Mouse (Mus musculus): Measurements from ENCODE around the gene Lcn4. TPM values are rescaled to one million over a fixed set of nuclear protein-coding genes. Genes with fewer than 3 reads are reported as not detected.

Lcn4 gene
- polyA plus RNA-seq, 1 experiment from 2014 or later, result not detected

Other genes starting within 250 kb of the Lcn4 start
- gene Sec16a, start 226.1 kb downstream of the Lcn4 start, polyA plus RNA-seq (2014; fragmentation: Nextera tagmentation; extraction: Ambion mirVana), result 38.6 and 42.0 TPM in 2 replicates
- 29.9 and 35.8 TPM in 2 replicates for gene Notch1, start 154.6 kb downstream of the Lcn4 start, polyA plus RNA-seq (2014; fragmentation: Nextera tagmentation; extraction: Ambion mirVana)
- gene Egfl7, start 91.3 kb downstream of the Lcn4 start, polyA plus RNA-seq (2014; fragmentation: Nextera tagmentation; extraction: Ambion mirVana), result 110 and 119 TPM in 2 replicates
- gene Gm20532, start 84.6 kb downstream of the Lcn4 start, polyA plus RNA-seq (2014; fragmentation: Nextera tagmentation; extraction: Ambion mirVana), result not detected in 2 replicates
- 25.1 and 26.7 TPM in 2 replicates for gene Agpat2, start 66.9 kb downstream of the Lcn4 start, polyA plus RNA-seq (2014; fragmentation: Nextera tagmentation; extraction: Ambion mirVana)
- gene Fam69b, start 42.8 kb downstream of the Lcn4 start, polyA plus RNA-seq (2014; fragmentation: Nextera tagmentation; extraction: Ambion mirVana), result 31.1 and 40.1 TPM in 2 replicates
- not detected in 2 replicates for gene Abo, start 193.7 kb upstream of the Lcn4 start, polyA plus RNA-seq (2014; fragmentation: Nextera tagmentation; extraction: Ambion mirVana)
- 14.4 and 15.4 TPM in 2 replicates for gene Surf6, start 231.6 kb upstream of the Lcn4 start, polyA plus RNA-seq (2014; fragmentation: Nextera tagmentation; extraction: Ambion mirVana)
- gene Med22, start 239.4 kb upstream of the Lcn4 start, polyA plus RNA-seq (2014; fragmentation: Nextera tagmentation; extraction: Ambion mirVana), result 30.6 and 36.3 TPM in 2 replicates
- 667 and 701 TPM in 2 replicates for gene Rpl7a, start 239.5 kb upstream of the Lcn4 start, polyA plus RNA-seq (2014; fragmentation: Nextera tagmentation; extraction: Ambion mirVana)
- gene Surf2, start 245.1 kb upstream of the Lcn4 start, polyA plus RNA-seq (2014; fragmentation: Nextera tagmentation; extraction: Ambion mirVana), result 31.2 and 34.3 TPM in 2 replicates
- 42.9 and 50.8 TPM in 2 replicates for gene Surf1, start 245.2 kb upstream of the Lcn4 start, polyA plus RNA-seq (2014; fragmentation: Nextera tagmentation; extraction: Ambion mirVana)